Mouse (Mus musculus) cerebellum, adult 18-20 months (tissue): ENCODE results near the gene Plcd4.
"Not testable (repeated sequence)": the region's sequence is repeated elsewhere in the genome, so short reads cannot be mapped to it uniquely, and the experiment has no call there.

Source experiments
- DNase-seq, 2 experiments: peaks; one replicate each; pipeline ENCODE4 v3.0.0; 2021

The Plcd4 gene

GRCm38 (mm10) chr1:74542451-74542961, at the start of gene Plcd4:
Plcd4 (plus strand) TSS chr1:74542888.
- peak; percentile 66 to 78 for DNase-seq

GRCm38 (mm10) chr1:74501106-74501505, 41.6 kb upstream of the Plcd4 start:
- DNase-seq = no peak

- no peak for DNase-seq
These were observed 37.3 kb upstream of the Plcd4 start for GRCm38 (mm10) chr1:74505393-74505720.

- peak; percentile 100 for DNase-seq
These were observed 36.8 kb upstream of the Plcd4 start, which contains the start of gene Cnot9 for GRCm38 (mm10) chr1:74505721-74506464. Cnot9 (plus strand) TSS chr1:74506058.

- DNase-seq = no peak
These were observed 36.2 kb upstream of the Plcd4 start for GRCm38 (mm10) chr1:74506471-74506881.

- DNase-seq = no peak
These were observed 34.9 kb upstream of the Plcd4 start for GRCm38 (mm10) chr1:74507780-74508179.

GRCm38 (mm10) chr1:74511306-74511705, 31.4 kb upstream of the Plcd4 start:
- DNase-seq = no peak

GRCm38 (mm10) chr1:74512999-74513398, 29.7 kb upstream of the Plcd4 start:
- not testable (repeated sequence) for DNase-seq

- DNase-seq = no peak
These were observed 22.8 kb upstream of the Plcd4 start for GRCm38 (mm10) chr1:74519875-74520274.

GRCm38 (mm10) chr1:74524746-74525145, 17.9 kb upstream of the Plcd4 start:
- DNase-seq = no peak

- DNase-seq = no peak
These were observed 14.1 kb upstream of the Plcd4 start for GRCm38 (mm10) chr1:74528589-74528988.

GRCm38 (mm10) chr1:74538650-74539049, 4.0 kb upstream of the Plcd4 start:
- DNase-seq = peak; percentile 10 to 20

- no peak for DNase-seq
These were observed 1.5 kb downstream of the Plcd4 start, which contains the start of gene Usp37 for GRCm38 (mm10) chr1:74544184-74544583. Usp37 (minus strand) TSS chr1:74544284.

GRCm38 (mm10) chr1:74559061-74559460, 16.4 kb downstream of the Plcd4 start:
- no peak for DNase-seq

- no peak for DNase-seq
These were observed 23.1 kb downstream of the Plcd4 start for GRCm38 (mm10) chr1:74565834-74566233.

- no peak for DNase-seq
These were observed 27.3 kb downstream of the Plcd4 start for GRCm38 (mm10) chr1:74569739-74570719.

GRCm38 (mm10) chr1:74582621-74583020, 39.9 kb downstream of the Plcd4 start:
- DNase-seq = no peak

GRCm38 (mm10) chr1:74584616-74585398, 42.1 kb downstream of the Plcd4 start:
- DNase-seq = no peak

- no peak for DNase-seq
These were observed 44.6 kb downstream of the Plcd4 start for GRCm38 (mm10) chr1:74587233-74587772.

GRCm38 (mm10) chr1:74587773-74588445, 45.2 kb downstream of the Plcd4 start, which contains the start of the genes Zfp142 and Bcs1l:
Zfp142 (minus strand) TSS chr1:74588246.
Bcs1l (plus strand) TSS chr1:74588289.
- DNase-seq = peak; percentile 98 to 100

- DNase-seq = no peak
These were observed 51.7 kb downstream of the Plcd4 start for GRCm38 (mm10) chr1:74594434-74594833.
